Mouse (Mus musculus): ENCODE data around the gene Il1f10. TPM values are rescaled to one million over a fixed set of nuclear protein-coding genes. Genes with fewer than 3 reads are reported as not detected.

Gene Il1f10
- polyA plus RNA-seq (2014; fragmentation: Nextera tagmentation; extraction: Ambion mirVana): not detected in 2 replicates

DNA sequence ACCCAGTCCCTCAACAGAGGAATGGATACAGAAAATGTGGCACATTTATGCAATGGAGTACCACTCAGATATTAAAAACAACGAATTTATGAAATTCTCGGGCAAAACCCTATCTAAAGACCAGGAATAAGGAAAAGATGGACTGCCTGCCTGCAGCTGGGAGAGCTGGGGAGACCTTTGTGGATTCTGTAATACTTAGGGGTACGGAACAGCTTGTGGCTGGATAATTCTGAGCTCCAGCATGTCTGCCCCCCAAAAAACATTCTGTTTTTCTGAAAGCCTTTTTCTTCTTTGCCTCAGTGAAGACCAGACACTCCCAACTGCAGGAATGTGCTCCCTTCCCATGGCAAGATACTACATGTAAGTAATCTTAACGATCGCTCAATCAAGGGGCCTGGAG lies at the start of gene Il1f10:
Il1f10 (plus strand) TSS at position 301 of the 400 bp plus-strand sequence.
- Histone ChIP-seq H3K4me1 (ENCODE audit: control insufficient read depth, insufficient read depth, low read length) (no peaks in the 10 kb centered on the region), H3K4me3 (ENCODE audit: low read depth, low read length) (no peak within 1 kb of the TSS), H3K9me3 (ENCODE audit: control insufficient read depth, low read length) (no peaks in the 10 kb centered on the region), H3K36me3 (ENCODE audit: control insufficient read depth, insufficient read depth, low read length) (no peaks in the 10 kb centered on the region), H3K27ac (ENCODE audit: low read depth, low read length) (no peak within 1 kb of the TSS), H3K9ac (replicated peaks; ENCODE audit: low read depth, low read length) (no peak within 1 kb of the TSS), H3K4me2 (ENCODE audit: low read depth, low read length) (no peak within 1 kb of the TSS), H3K27me3 (ENCODE audit: control insufficient read depth, insufficient read depth, low read length) (no peaks in the 10 kb centered on the region)
- no peak for ATAC-seq (ENCODE audit: low read depth)
- WGBS: 90% methylated on average over 5 of the region's 5 CpGs

DNA sequence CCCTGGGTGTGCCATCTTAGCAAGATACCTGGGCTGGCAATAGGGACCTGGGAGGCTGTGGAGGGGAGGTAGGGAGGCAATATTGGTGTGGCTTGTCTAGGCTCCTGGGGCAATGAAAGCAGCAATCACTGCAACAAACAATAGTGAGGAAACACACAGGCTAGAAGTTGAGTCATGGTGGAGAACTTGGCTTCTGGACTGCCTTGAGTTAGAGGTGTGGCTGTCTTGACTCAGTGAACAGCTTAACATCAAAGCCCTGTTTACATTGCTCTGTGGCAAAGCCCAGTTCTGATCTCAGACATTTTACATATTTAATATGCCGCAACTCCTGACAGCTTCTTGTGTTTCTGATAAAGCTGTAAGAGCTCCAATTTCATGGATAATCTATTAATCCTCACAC lies 23.5 kb upstream of the Il1f10 start:
- no peak overlapping the region for H3K27ac ChIP-seq (ENCODE audit: low read depth, low read length)
- no peak overlapping the region for H3K4me3 ChIP-seq (ENCODE audit: low read depth, low read length)
- no peak for ATAC-seq (ENCODE audit: low read depth)
- no peak overlapping the region for H3K9ac ChIP-seq (replicated peaks; ENCODE audit: low read depth, low read length)
- H3K4me2 ChIP-seq (ENCODE audit: low read depth, low read length): no peak overlapping the region
- 97% methylated on average over 1 of the region's 1 CpGs for WGBS
- H3K9me3 ChIP-seq (ENCODE audit: control insufficient read depth, low read length): no peaks in the 10 kb centered on the region
- H3K4me1 ChIP-seq (ENCODE audit: control insufficient read depth, insufficient read depth, low read length): no peaks in the 10 kb centered on the region
- no peaks in the 10 kb centered on the region for H3K36me3 ChIP-seq (ENCODE audit: control insufficient read depth, insufficient read depth, low read length)
- H3K27me3 ChIP-seq (ENCODE audit: control insufficient read depth, insufficient read depth, low read length): no peaks in the 10 kb centered on the region

GRCm38 (mm10) chr2:24273619-24274018 lies 17.4 kb upstream of the Il1f10 start:
- H3K9ac ChIP-seq (replicated peaks; ENCODE audit: low read depth, low read length): no peak overlapping the region
- no peak overlapping the region for H3K4me2 ChIP-seq (ENCODE audit: low read depth, low read length)
- no peaks in the 10 kb centered on the region for H3K4me1 ChIP-seq (ENCODE audit: control insufficient read depth, insufficient read depth, low read length)
- H3K27ac ChIP-seq (ENCODE audit: low read depth, low read length): no peak overlapping the region
- no peaks in the 10 kb centered on the region for H3K27me3 ChIP-seq (ENCODE audit: control insufficient read depth, insufficient read depth, low read length)
- WGBS: 84% methylated on average over 2 of the region's 2 CpGs
- no peaks in the 10 kb centered on the region for H3K9me3 ChIP-seq (ENCODE audit: control insufficient read depth, low read length)
- no peak for ATAC-seq (ENCODE audit: low read depth)
- no peaks in the 10 kb centered on the region for H3K36me3 ChIP-seq (ENCODE audit: control insufficient read depth, insufficient read depth, low read length)
- H3K4me3 ChIP-seq (ENCODE audit: low read depth, low read length): no peak overlapping the region

- Histone ChIP-seq H3K4me2 (ENCODE audit: low read depth, low read length) (no peak overlapping the region), H3K9ac (replicated peaks; ENCODE audit: low read depth, low read length) (no peak overlapping the region), H3K4me1 (ENCODE audit: control insufficient read depth, insufficient read depth, low read length) (no peaks in the 10 kb centered on the region), H3K27ac (ENCODE audit: low read depth, low read length) (no peak overlapping the region), H3K4me3 (ENCODE audit: low read depth, low read length) (no peak overlapping the region), H3K27me3 (ENCODE audit: control insufficient read depth, insufficient read depth, low read length) (no peaks in the 10 kb centered on the region), H3K36me3 (ENCODE audit: control insufficient read depth, insufficient read depth, low read length) (no peaks in the 10 kb centered on the region), H3K9me3 (ENCODE audit: control insufficient read depth, low read length) (no peaks in the 10 kb centered on the region)
- 8% methylated on average over 1 of the region's 1 CpGs for WGBS
- no peak for ATAC-seq (ENCODE audit: low read depth)
Observed at GRCm38 (mm10) chr2:24275146-24275545, 15.8 kb upstream of the Il1f10 start.

DNA sequence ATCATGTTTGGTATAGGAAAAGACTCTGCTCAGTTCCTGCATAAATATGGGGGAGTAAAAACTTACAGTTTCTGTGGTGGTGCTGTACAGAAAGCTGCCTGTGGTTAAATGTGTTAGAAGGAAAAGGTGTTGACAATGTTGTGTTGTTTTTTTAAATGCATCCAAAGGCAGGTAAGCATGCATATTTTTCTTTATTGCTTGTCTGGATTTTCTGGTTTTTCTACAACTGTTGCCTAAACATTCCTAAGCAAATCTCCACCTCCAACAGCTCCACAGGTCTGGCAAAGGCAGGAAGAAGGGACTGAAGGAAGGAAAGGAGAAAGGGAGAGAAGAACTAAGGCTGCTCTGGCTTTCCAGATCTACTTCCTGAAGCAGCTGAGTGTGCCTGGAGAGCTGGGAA lies 14.3 kb upstream of the Il1f10 start, which contains the start of gene Il1f5:
Il1f5 (plus strand) TSS at position 301 of the 400 bp plus-strand sequence.
- Histone ChIP-seq H3K4me1 (ENCODE audit: control insufficient read depth, insufficient read depth, low read length) (no peaks in the 10 kb centered on the region), H3K9me3 (ENCODE audit: control insufficient read depth, low read length) (no peaks in the 10 kb centered on the region), H3K4me3 (ENCODE audit: low read depth, low read length) (no peak within 1 kb of the TSS), H3K36me3 (ENCODE audit: control insufficient read depth, insufficient read depth, low read length) (no peaks in the 10 kb centered on the region), H3K27ac (ENCODE audit: low read depth, low read length) (no peak within 1 kb of the TSS), H3K27me3 (ENCODE audit: control insufficient read depth, insufficient read depth, low read length) (no peaks in the 10 kb centered on the region), H3K9ac (replicated peaks; ENCODE audit: low read depth, low read length) (no peak within 1 kb of the TSS), H3K4me2 (ENCODE audit: low read depth, low read length) (no peak within 1 kb of the TSS)
- no peak for ATAC-seq (ENCODE audit: low read depth)

DNA sequence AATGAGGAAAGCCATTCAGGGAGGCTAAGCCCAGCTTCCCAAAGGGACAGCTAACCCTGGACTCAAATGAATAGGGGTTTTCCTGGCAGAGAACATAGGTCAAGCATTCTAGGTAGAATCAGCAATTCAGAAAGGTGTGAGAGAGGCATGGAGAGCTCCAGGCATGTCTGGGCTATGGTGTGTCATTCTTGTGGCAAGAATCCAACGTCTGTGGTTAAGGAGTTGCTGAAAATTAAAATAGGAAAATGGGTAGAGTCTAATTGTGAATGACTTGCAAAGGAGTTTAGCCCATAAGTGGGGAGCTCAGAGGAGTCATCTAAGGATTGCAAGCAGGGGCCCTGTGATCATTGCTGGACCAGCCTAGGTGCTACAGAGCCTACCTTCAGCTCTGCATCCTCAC lies 3.6 kb downstream of the Il1f10 start:
- no peak overlapping the region for H3K4me2 ChIP-seq (ENCODE audit: low read depth, low read length)
- H3K27ac ChIP-seq (ENCODE audit: low read depth, low read length): no peak overlapping the region
- WGBS: 59% methylated on average over 1 of the region's 1 CpGs
- no peaks in the 10 kb centered on the region for H3K27me3 ChIP-seq (ENCODE audit: control insufficient read depth, insufficient read depth, low read length)
- no peaks in the 10 kb centered on the region for H3K36me3 ChIP-seq (ENCODE audit: control insufficient read depth, insufficient read depth, low read length)
- H3K4me3 ChIP-seq (ENCODE audit: low read depth, low read length): no peak overlapping the region
- H3K9me3 ChIP-seq (ENCODE audit: control insufficient read depth, low read length): no peaks in the 10 kb centered on the region
- ATAC-seq (ENCODE audit: low read depth): no peak
- no peaks in the 10 kb centered on the region for H3K4me1 ChIP-seq (ENCODE audit: control insufficient read depth, insufficient read depth, low read length)
- H3K9ac ChIP-seq (replicated peaks; ENCODE audit: low read depth, low read length): no peak overlapping the region

GRCm38 (mm10) chr2:24296837-24297236 lies 5.8 kb downstream of the Il1f10 start:
- Histone ChIP-seq H3K4me2 (ENCODE audit: low read depth, low read length) (no peak overlapping the region), H3K4me3 (ENCODE audit: low read depth, low read length) (no peak overlapping the region), H3K27ac (ENCODE audit: low read depth, low read length) (no peak overlapping the region), H3K27me3 (ENCODE audit: control insufficient read depth, insufficient read depth, low read length) (no peaks in the 10 kb centered on the region), H3K9ac (replicated peaks; ENCODE audit: low read depth, low read length) (no peak overlapping the region), H3K36me3 (ENCODE audit: control insufficient read depth, insufficient read depth, low read length) (no peaks in the 10 kb centered on the region), H3K4me1 (ENCODE audit: control insufficient read depth, insufficient read depth, low read length) (no peaks in the 10 kb centered on the region), H3K9me3 (ENCODE audit: control insufficient read depth, low read length) (no peaks in the 10 kb centered on the region)
- no peak for ATAC-seq (ENCODE audit: low read depth)
- WGBS: 9% methylated on average over 3 of the region's 3 CpGs

- Histone ChIP-seq H3K4me2 (ENCODE audit: low read depth, low read length) (no peak overlapping the region), H3K4me1 (ENCODE audit: control insufficient read depth, insufficient read depth, low read length) (no peaks in the 10 kb centered on the region), H3K9me3 (ENCODE audit: control insufficient read depth, low read length) (no peaks in the 10 kb centered on the region), H3K9ac (replicated peaks; ENCODE audit: low read depth, low read length) (no peak overlapping the region), H3K4me3 (ENCODE audit: low read depth, low read length) (no peak overlapping the region), H3K27me3 (ENCODE audit: control insufficient read depth, insufficient read depth, low read length) (no peaks in the 10 kb centered on the region), H3K36me3 (ENCODE audit: control insufficient read depth, insufficient read depth, low read length) (no peaks in the 10 kb centered on the region), H3K27ac (ENCODE audit: low read depth, low read length) (no peak overlapping the region)
- no peak for ATAC-seq (ENCODE audit: low read depth)
- WGBS: 81% methylated on average over 6 of the region's 6 CpGs
Observed at GRCm38 (mm10) chr2:24311302-24312001, 20.5 kb downstream of the Il1f10 start.

DNA sequence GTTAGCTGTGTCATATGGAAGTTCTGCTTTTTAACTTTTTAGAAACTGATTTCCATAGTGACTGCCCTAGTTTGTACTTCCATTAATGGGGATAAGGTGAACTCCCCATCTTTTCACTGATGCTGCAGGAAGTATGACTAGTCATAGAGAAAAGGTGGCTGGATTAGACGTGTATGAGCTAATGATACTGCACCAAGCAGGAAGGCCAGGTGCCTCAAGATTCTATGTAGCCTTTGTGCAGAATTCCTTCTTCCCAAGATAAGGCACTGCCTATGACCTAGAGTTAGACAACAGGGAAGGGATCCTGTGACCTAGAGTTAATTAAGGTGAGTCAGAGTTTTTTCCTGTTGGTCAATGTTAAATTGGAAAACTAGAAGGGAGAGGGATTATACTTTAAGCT lies 25.9 kb downstream of the Il1f10 start:
- Histone ChIP-seq H3K4me3 (ENCODE audit: low read depth, low read length) (no peak overlapping the region), H3K4me1 (ENCODE audit: control insufficient read depth, insufficient read depth, low read length) (no peaks in the 10 kb centered on the region), H3K9ac (replicated peaks; ENCODE audit: low read depth, low read length) (no peak overlapping the region), H3K36me3 (ENCODE audit: control insufficient read depth, insufficient read depth, low read length) (no peaks in the 10 kb centered on the region), H3K4me2 (ENCODE audit: low read depth, low read length) (no peak overlapping the region), H3K27ac (ENCODE audit: low read depth, low read length) (no peak overlapping the region), H3K27me3 (ENCODE audit: control insufficient read depth, insufficient read depth, low read length) (no peaks in the 10 kb centered on the region), H3K9me3 (ENCODE audit: control insufficient read depth, low read length) (no peaks in the 10 kb centered on the region)
- 89% methylated on average over 1 of the region's 1 CpGs for WGBS
- no peak for ATAC-seq (ENCODE audit: low read depth)
